Mouse (Mus musculus) cerebellum, postnatal 14 days (tissue): ENCODE results near the gene Sh2b2.
"Not testable (repeated sequence)": the region's sequence is repeated elsewhere in the genome, so short reads cannot be mapped to it uniquely, and the experiment has no call there.

Experiments used
- DNase-seq, 2 experiments: peaks; one replicate each; pipeline ENCODE4 v3.0.0; 2021; ENCODE audit warnings: mixed read lengths in 2 of 2

Sh2b2 gene

DNA sequence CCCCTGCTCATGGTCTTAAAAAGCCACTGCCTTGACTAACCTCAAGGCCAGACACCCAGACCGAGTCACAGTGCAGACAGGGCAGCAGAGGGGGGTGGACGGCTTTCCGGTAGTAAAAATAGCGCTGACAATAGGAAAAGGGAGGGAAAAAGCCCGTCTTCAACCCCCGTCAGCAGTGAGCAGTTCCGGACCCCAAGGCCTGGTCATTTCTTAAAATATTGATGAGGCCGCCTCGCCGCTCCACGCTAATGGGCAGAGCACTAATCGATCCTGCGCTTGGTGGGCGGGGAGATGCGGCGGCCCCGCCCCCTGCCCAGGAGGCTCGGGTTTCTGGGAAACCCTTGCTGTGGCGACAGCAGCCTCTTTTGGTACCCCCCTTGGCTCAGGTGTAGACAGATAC is 8.7 kb downstream of the Sh2b2 start:
- DNase-seq = no peak

DNA sequence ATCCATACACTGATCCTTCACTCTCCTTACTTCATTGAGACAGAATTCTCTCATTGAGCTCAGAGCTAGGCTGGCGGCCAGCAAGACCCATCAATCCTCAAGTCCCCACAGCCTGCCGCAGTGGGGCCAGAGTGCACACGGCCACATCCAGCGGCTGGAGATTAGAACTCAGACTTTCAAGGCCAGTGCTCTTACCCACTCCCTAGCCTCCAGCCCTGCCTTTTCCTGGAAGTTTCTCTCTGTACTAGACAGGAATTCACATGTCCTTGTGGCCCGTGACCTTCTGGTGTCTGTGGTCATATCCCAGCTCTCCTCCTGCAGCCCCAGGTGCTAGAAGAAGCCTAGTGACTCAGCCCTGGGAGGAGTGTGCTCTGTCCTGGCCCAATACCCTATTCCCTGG is 9.7 kb downstream of the Sh2b2 start:
- no peak for DNase-seq

- DNase-seq = no peak
Measured at GRCm38 (mm10) chr5:136230348-136231035, 15.9 kb downstream of the Sh2b2 start.

DNA sequence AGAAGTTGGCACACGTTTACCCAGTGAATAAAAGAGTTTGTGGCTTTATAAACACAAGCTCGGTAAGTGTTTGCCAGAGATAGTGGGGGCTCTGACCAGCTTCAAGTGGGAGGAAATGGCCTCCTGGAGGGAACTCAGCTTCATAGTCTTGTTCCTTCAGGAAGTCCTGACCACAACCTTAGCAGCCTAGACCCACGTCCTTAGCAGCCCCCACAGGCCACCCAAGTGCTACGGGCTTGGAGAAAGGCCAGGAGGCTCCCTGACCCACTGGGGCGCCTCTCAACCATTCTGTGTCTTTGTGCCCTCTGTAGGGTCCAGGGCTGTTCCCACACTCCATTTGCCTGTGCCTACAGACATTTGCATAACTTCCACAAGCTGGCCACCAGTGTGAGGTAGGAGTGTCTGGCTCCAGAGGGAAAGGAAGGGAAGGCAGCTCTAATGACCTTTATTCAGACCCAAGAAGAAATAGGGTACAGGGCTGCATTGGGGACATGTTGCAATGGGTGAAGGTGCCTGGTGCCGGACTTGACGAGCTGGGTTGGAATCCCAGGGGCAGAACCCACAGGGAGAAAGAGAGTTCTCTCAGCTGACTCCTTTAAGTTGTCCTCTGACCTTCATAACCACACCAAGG is 20.0 kb downstream of the Sh2b2 start:
- no peak for DNase-seq

GRCm38 (mm10) chr5:136218585-136218984 is 27.8 kb downstream of the Sh2b2 start:
- no peak for DNase-seq

GRCm38 (mm10) chr5:136217932-136218381 is 28.4 kb downstream of the Sh2b2 start:
- DNase-seq = no peak

GRCm38 (mm10) chr5:136217004-136217665 is 29.2 kb downstream of the Sh2b2 start:
- no peak for DNase-seq

GRCm38 (mm10) chr5:136215958-136216357 is 30.4 kb downstream of the Sh2b2 start:
- DNase-seq = peak in 1 of 2 experiments; percentile 50

DNA sequence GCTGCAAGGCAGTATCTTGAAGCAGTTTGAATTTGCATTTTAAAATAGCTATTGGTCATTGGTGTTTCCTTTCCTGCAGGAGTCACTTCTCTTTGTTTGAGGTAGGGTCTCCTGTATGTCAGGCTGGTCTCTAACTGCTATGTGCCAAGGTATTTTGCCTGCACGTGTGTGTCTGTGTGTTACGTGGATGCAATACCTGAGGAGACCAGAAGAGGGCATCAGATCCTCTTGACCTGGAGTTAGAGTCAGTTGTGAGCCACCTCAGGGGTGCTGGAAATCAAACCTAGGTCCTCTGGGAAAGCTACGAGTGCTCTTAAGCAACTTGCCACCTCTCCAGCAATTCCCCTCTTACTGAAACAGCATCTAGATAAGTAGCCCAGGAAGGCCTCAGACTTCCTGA is 31.1 kb downstream of the Sh2b2 start:
- DNase-seq = no peak

- DNase-seq = no peak
Measured at GRCm38 (mm10) chr5:136213716-136214115, 32.6 kb downstream of the Sh2b2 start.

GRCm38 (mm10) chr5:136212716-136213115 is 33.6 kb downstream of the Sh2b2 start:
- no peak for DNase-seq

DNA sequence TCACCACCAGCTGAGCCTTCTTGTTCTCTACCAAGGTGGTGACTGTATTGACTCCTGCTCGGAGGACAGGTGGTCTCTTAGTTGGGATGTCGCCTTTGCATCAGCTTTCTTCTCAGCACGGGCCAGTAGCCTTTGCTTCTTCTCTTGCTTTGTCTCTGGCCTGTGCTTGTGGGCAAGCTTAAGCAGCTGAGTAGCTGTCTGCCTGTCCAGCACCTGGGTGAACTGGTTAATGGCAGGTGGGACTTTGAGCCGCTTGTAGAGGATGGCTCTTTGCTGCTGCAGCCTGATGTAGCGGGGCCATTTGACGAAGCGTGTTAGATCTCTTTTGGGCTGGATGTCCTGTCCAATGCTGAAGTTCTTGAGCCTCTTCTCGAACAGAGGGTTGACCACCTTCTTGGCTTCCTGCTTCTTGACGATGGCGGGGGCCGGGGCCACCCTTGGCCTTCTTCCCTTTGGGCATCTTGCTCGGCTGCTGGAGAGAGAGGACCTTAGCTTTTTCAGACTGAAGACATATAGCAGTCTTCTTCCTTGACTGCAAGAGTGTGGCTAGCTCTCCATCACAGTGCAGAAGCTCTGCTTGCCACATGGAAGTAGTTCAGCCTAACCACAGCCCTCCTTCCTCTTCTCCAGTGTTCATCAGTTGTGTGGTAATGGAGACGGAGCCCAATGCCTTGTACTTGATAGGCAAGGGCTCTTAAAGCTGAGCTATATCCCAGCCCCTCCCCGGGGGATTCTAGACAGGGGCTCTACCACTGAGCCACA is 34.8 kb downstream of the Sh2b2 start:
- not testable (repeated sequence) for DNase-seq

GRCm38 (mm10) chr5:136210549-136210948 is 35.8 kb downstream of the Sh2b2 start:
- no peak for DNase-seq

DNA sequence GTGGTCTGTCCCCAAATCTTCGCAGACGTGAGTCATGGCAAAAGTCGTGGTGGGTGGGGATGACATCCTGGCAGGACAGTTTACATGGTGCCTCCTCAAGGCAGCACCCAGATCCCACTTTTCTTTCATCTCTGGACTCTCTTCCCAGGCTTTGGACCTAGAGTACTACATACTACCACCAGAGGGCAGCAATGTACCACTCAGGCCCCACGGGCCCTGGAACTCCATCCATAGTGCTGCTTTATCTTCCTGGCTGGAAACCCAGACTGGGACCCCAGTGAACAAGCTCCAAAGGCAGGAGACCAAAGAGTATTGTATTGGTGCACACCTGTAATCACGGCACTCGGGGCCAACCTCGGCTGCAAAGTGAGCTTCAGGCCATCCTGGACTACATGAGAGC is 44.5 kb downstream of the Sh2b2 start:
- peak; percentile 85 to 86 for DNase-seq

- DNase-seq = peak in 1 of 2 experiments; percentile 22
Measured at GRCm38 (mm10) chr5:136199526-136199925, 46.8 kb downstream of the Sh2b2 start.

DNA sequence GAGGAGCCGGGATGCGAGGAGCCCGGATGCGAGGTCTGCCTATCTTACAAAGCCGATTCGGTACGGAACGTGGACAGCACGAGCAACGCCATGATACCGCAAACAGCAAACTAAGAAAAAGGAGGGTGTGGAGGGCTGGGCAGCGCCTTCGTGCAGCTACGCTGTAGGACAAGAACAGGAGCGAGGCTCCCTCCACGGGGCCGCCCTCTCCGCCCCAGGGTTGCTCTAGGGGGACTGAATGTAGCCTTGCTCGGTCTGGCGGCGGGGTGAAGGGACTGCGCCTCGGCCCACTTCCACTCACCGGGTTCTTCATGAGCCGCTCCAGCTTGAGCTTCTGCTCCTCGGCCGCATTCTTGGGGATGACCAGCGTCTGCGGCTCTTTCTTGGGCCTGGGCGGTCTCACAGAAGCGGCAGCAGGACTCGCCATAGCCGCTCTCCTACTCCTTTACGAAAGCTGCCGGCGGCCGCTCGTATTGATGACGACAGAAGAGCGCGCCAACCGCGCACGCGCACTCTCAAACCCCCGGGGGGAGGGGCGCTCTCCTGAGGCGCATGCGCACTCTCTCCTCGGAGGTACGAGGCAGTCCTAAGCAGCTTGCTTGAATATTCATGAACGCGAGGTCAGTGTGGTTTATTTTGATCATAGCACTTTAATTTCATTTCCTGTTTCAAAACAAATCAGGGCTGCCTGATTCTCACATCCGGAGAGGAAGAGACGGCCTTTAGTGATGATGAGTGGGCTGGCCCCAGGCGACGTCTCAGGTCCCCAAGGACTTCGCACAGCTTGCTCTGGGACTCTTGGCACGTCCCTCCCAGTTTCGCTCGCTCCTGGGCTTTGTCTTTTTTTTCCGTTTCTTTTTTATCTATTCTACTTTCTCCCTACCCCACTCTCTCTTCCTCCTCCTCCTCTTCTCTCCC is 47.6 kb downstream of the Sh2b2 start, which contains the start of gene Prkrip1:
TSS of gene Prkrip1 (minus strand) at position 490 of the 918 bp plus-strand sequence.
- DNase-seq = peak; percentile 97

DNA sequence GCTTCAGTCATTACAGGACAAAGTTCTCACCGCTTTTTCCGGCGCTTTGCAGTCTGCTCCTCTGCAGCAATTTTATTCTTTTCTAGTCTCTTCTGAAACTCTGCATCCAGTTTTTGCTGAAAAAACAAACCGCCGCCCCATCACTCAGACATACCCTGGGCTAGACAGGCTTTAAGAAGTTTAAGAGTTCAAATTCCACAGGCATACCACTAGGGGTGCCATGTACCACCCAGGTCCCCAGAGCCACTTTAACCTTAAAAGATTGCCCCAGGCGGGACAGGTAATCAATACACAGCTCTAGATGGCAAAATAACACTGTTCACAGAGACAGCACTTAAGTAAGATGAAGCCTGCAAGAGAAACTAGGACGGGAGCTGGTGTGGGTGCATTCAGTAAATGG is 54.5 kb downstream of the Sh2b2 start:
- no peak for DNase-seq

- peak; percentile 76 for DNase-seq
Measured at GRCm38 (mm10) chr5:136186723-136187122, 59.6 kb downstream of the Sh2b2 start.

GRCm38 (mm10) chr5:136183766-136184165 is 62.6 kb downstream of the Sh2b2 start:
- DNase-seq = no peak

- no peak for DNase-seq
Measured at GRCm38 (mm10) chr5:136182830-136183229, 63.5 kb downstream of the Sh2b2 start.

DNA sequence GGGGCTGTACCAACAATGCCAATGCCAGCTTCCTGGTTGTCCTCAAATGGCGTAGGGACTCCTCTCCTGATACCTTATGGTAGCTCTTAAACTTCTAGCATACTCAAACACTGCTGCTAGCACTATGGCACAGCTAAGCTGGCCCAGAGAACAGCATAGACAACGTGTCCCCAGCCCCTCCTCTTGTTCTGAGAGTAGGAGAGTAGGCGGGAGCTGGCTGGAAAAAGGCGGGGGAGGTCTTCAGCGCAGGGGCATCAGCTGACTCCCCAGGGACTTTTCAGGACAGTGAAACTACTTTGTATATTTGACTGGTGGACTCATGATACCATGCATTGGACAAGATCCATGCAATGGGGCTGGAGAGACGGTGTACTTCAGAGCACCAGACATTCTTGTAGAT is 64.3 kb downstream of the Sh2b2 start:
- no peak for DNase-seq

- DNase-seq = no peak
Measured at GRCm38 (mm10) chr5:136181197-136181596, 65.2 kb downstream of the Sh2b2 start.
